In the genomic region with DNA sequence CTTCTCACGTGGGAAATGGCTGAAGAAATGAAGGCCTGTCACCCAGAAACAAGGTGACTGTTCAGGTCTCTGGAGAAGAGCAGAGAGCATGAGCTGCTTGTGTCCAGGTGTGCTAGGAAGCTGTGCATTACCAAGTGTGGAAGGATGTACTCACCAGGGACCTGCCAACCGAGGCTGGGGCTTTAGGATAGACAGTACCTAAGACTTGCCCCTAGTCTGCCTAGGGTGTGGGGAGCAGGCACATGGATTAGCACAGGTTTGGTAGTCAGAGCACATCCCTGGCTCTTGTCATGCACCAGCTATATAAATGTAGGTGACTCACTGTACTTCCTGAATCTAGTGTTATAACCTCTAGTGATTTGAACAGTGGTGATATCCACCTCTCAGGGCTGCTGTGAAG, we compare ENCODE assay signal across 24 mouse cellular contexts. TPM values are rescaled to one million over a fixed set of nuclear protein-coding genes. Genes with fewer than 3 reads are reported as not detected.
DNase-seq lines count a peak whose midpoint lies in the region; ATAC-seq and TF ChIP-seq lines count a peak whose summit lies in the region.
"Had no signal": no experiment of that assay in that cellular context is flagged by ENCODE, and none has a peak within 500 bp of the region (broad histone marks: within the 10 kb centered on the region; RNA-seq: fewer than 3 reads in every experiment).

No protein-coding gene starts in this region.

- no peaks in the 10 kb centered on the region for H3K4me1 ChIP-seq in stomach, postnatal 0 days (replicated peaks; ENCODE audit: control insufficient read depth, insufficient read depth)
- H3K4me1 ChIP-seq: limb, embryonic 13.5 days; neural tube, embryonic 13.5 days had no signal

- DNase-seq in heart, adult 11 months, result peak; percentile 63
- DNase-seq in heart, adult 8-10 months (ENCODE audit: low spot score), result no peak
- DNase-seq in layer of hippocampus, adult 11-12 months (ENCODE audit: low spot score), result peak; percentile 2
- DNase-seq in layer of hippocampus, adult 9-11 months, result no peak
- DNase-seq in spleen, postnatal 4 days (ENCODE audit: low spot score in 2 of 2), result peak; percentile 9 to 51
- no peak for DNase-seq in spleen, postnatal 14 days (ENCODE audit: low spot score in 2 of 2)
- DNase-seq in stomach, postnatal 0 days (ENCODE audit: low spot score), result no peak
- DNase-seq: B cell, adult 2 months; cerebellum, adult 2 months; cerebellum, postnatal 14 days; heart, postnatal 10 days; kidney, adult 2 months; kidney, postnatal 4 days; lung, postnatal 14 days; right cerebral cortex, postnatal 4 days; thymus, adult 18-20 months; thymus, postnatal 25 days had no signal

- ATAC-seq in stomach, postnatal 0 days (ENCODE audit: low FRiP score, low TSS enrichment), result no peak
- ATAC-seq: forebrain, embryonic 16.5 days; liver, embryonic 12.5 days had no signal

- peaks cover 19% of the 10 kb centered on the region for H3K36me3 ChIP-seq in stomach, postnatal 0 days (ENCODE audit: control insufficient read depth, insufficient read depth, low read length)

- no peak overlapping the region for H3K9ac ChIP-seq in stomach, postnatal 0 days (ENCODE audit: low read length)
- H3K9ac ChIP-seq: heart, embryonic 13.5 days; hindbrain, embryonic 14.5 days; limb, embryonic 13.5 days; liver, embryonic 12.5 days; neural tube, embryonic 13.5 days had no signal

- no peak overlapping the region for H3K4me2 ChIP-seq in stomach, postnatal 0 days (replicated peaks; ENCODE audit: low read depth)
- H3K4me2 ChIP-seq: heart, embryonic 13.5 days; hindbrain, embryonic 14.5 days; limb, embryonic 13.5 days; liver, embryonic 12.5 days; neural tube, embryonic 13.5 days had no signal

- no peak overlapping the region for H3K27ac ChIP-seq in stomach, postnatal 0 days (replicated peaks)
- H3K27ac ChIP-seq: heart, embryonic 13.5 days; hindbrain, embryonic 14.5 days; kidney, postnatal 0 days; limb, embryonic 13.5 days; liver, embryonic 12.5 days; neural tube, embryonic 13.5 days had no signal

- 76% methylated on average over 2 of the region's 2 CpGs for WGBS in stomach, postnatal 0 days

- no peak overlapping the region for H3K4me3 ChIP-seq in stomach, postnatal 0 days (ENCODE audit: low read depth, low read length)
- H3K4me3 ChIP-seq: heart, embryonic 13.5 days; limb, embryonic 13.5 days; liver, embryonic 12.5 days; neural tube, embryonic 13.5 days had no signal

- no peaks in the 10 kb centered on the region for H3K27me3 ChIP-seq in stomach, postnatal 0 days (ENCODE audit: control insufficient read depth, insufficient read depth, low read length)
- H3K27me3 ChIP-seq: heart, embryonic 13.5 days; limb, embryonic 13.5 days; liver, embryonic 12.5 days; neural tube, embryonic 13.5 days had no signal

- no peak for TF ChIP-seq CTCF in stomach, postnatal 0 days (IDR thresholded peaks at IDR 0.05; ENCODE audit: low read depth)

- TF ChIP-seq EP300 in stomach, postnatal 0 days (optimal IDR thresholded peaks at IDR 0.05), result no peak

- H3K9me3 ChIP-seq in stomach, postnatal 0 days (ENCODE audit: control insufficient read depth, low read length), result no peaks in the 10 kb centered on the region
- H3K9me3 ChIP-seq: limb, embryonic 13.5 days; liver, embryonic 12.5 days; neural tube, embryonic 13.5 days had no signal

RNA-seq across cellular contexts. Expression of a gene that starts 28.2 kb away (rescaled TPM):
- 1 to 10 TPM in 2 of 4 experiments, under 1 TPM in 2; 0.72 to 1.0 (median 0.86) TPM for total RNA-seq in heart, adult 8-10 months (2022)
- polyA plus RNA-seq in stomach, postnatal 0 days (2015; fragmentation: Nextera tagmentation; extraction: Ambion mirVana), result 0.53 and 0.62 TPM in 2 replicates

RNA-seq across cellular contexts. Expression of a gene that starts 28.5 kb away (rescaled TPM):
- total RNA-seq in heart, adult 8-10 months (2022), result 1 to 10 TPM; 3.0 to 5.0 (median 3.8) TPM
- polyA plus RNA-seq in stomach, postnatal 0 days (2015; fragmentation: Nextera tagmentation; extraction: Ambion mirVana), result 2.0 TPM in 2 replicates

Comparison
In these comparisons a context has a peak if more than half of its experiments do, and no peak if none do; other contexts are left out.
1. DNase-seq: peak in heart, adult 11 months (single experiment), layer of hippocampus, adult 11-12 months (single experiment) and spleen, postnatal 4 days (2 of 2); none in heart, adult 8-10 months (single experiment), layer of hippocampus, adult 9-11 months (single experiment), spleen, postnatal 14 days (0 of 2) and stomach, postnatal 0 days (single experiment).